Mouse (Mus musculus) C2C12 (cell line): ENCODE data around the gene Jade2.

Experiments used
- CTCF ChIP-seq: IDR thresholded peaks from one replicate; pipeline ENCODE4 v1.5.1; 2011; ENCODE audit not compliant: control insufficient read depth, insufficient read depth, insufficient read length
- FOSL1 ChIP-seq: IDR thresholded peaks from one replicate; pipeline ENCODE4 v1.8.0; 2011; ENCODE audit warnings: mild to moderate bottlenecking, low read length; ENCODE audit not compliant: poor library complexity, insufficient read depth, severe bottlenecking
- USF1 ChIP-seq: IDR thresholded peaks from one replicate; pipeline ENCODE4 v1.6.1; 2011; ENCODE audit warnings: low read depth, mild to moderate bottlenecking, control low read depth, moderate library complexity

GRCm38 (mm10) chr11:51866020-51866419 is 8.6 kb upstream of the Jade2 start:
- TF ChIP-seq CTCF (no peak), USF1 (no peak), FOSL1 (no peak)
